In the genomic region with DNA sequence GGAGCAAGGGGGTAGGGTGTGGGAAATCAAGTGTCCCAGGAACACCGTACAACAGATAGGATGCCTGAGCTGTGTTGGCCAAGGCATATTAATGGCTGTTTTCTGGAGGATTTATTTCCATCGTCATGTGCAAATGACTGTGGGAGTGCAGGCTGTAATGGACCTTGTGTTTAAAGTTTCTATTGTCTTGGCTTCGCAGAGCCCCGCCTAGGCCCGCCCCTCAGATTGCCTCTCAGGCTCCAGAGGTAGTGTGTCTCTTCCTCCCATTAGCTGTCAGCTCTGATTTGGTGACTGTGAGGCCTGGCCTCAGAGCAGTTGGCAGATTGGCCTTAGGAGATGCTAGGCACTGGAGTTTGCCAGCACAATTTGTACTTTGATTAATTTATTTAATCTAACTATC, we compare ENCODE assay signal across 21 mouse cellular contexts. TPM values are rescaled to one million over a fixed set of nuclear protein-coding genes. Genes with fewer than 3 reads are reported as not detected.
DNase-seq lines count a peak whose midpoint lies in the region; ATAC-seq lines count a peak whose summit lies in the region.
"Had no signal": no experiment of that assay in that cellular context is flagged by ENCODE, and none has a peak within 500 bp of the region (broad histone marks: within the 10 kb centered on the region; RNA-seq: fewer than 3 reads in every experiment).

No protein-coding gene starts in this region.

- H3K4me2 ChIP-seq in hindbrain, embryonic 15.5 days: no peak overlapping the region
- H3K4me2 ChIP-seq in midbrain, embryonic 13.5 days (replicated peaks): no peak overlapping the region
- no peak overlapping the region for H3K4me2 ChIP-seq in heart, embryonic 12.5 days
- H3K4me2 ChIP-seq: heart, embryonic 11.5 days; lung, embryonic 15.5 days; midbrain, embryonic 12.5 days; neural tube, embryonic 12.5 days had no signal

- 43% methylated on average over 5 of the region's 5 CpGs for WGBS in hindbrain, embryonic 15.5 days
- WGBS in hindbrain, embryonic 10.5 days: 70% methylated on average over 5 of the region's 5 CpGs
- WGBS in midbrain, embryonic 13.5 days: 62% methylated on average over 5 of the region's 5 CpGs
- WGBS in midbrain, embryonic 10.5 days: 69% methylated on average over 5 of the region's 5 CpGs
- WGBS in heart, embryonic 12.5 days: 86% methylated on average over 5 of the region's 5 CpGs

- no peak for DNase-seq in hindbrain, embryonic 10.5 days (ENCODE audit: low spot score)
- no peak for DNase-seq in midbrain, embryonic 10.5 days (ENCODE audit: low spot score)
- peak; percentile 10 for DNase-seq in embryo, embryonic 11 days
- peak; percentile 12 for DNase-seq in mesoderm, embryonic 11.5 days (ENCODE audit: low read depth, low spot score)
- no peak for DNase-seq in right cerebral cortex, postnatal 36 days (ENCODE audit: low spot score in 2 of 2)
- DNase-seq: adrenal gland, postnatal 36 days; B cell, adult 2 months; cerebellum, adult 9-10 months; gastrocnemius, postnatal 36 days; layer of hippocampus, postnatal 36 days; left cerebral cortex, postnatal 4 days; right cerebral cortex, postnatal 14 days had no signal

- H3K4me3 ChIP-seq in hindbrain, embryonic 15.5 days: no peak overlapping the region
- no peak overlapping the region for H3K4me3 ChIP-seq in hindbrain, embryonic 10.5 days
- no peak overlapping the region for H3K4me3 ChIP-seq in midbrain, embryonic 13.5 days (replicated peaks)
- H3K4me3 ChIP-seq in midbrain, embryonic 10.5 days: no peak overlapping the region
- H3K4me3 ChIP-seq in heart, embryonic 12.5 days: no peak overlapping the region
- H3K4me3 ChIP-seq: lung, embryonic 15.5 days; midbrain, embryonic 12.5 days; neural tube, embryonic 12.5 days had no signal

- no peaks in the 10 kb centered on the region for H3K36me3 ChIP-seq in hindbrain, embryonic 15.5 days
- H3K36me3 ChIP-seq in hindbrain, embryonic 10.5 days: peaks cover 10% of the 10 kb centered on the region; the same call in 1 of the 2 replicates
- no peaks in the 10 kb centered on the region for H3K36me3 ChIP-seq in midbrain, embryonic 13.5 days
- 0 out of 2 replicates have a peak, but pooled peaks cover 3% of the 10 kb centered on the region for H3K36me3 ChIP-seq in midbrain, embryonic 10.5 days
- peaks cover 4% of the 10 kb centered on the region; the same call in 1 of the 2 replicates for H3K36me3 ChIP-seq in heart, embryonic 12.5 days
- H3K36me3 ChIP-seq: lung, embryonic 15.5 days; midbrain, embryonic 12.5 days; neural tube, embryonic 12.5 days had no signal

- H3K27ac ChIP-seq in hindbrain, embryonic 15.5 days (replicated peaks): 0 out of 2 replicates have a peak overlapping the region, but pooled peaks have one; percentile 29
- no peak overlapping the region for H3K27ac ChIP-seq in hindbrain, embryonic 10.5 days
- peak overlapping the region; percentile 2; the same call in 1 of the 2 replicates for H3K27ac ChIP-seq in midbrain, embryonic 13.5 days
- H3K27ac ChIP-seq in midbrain, embryonic 10.5 days (replicated peaks): no peak overlapping the region
- H3K27ac ChIP-seq in heart, embryonic 12.5 days (ENCODE audit: poor library complexity, severe bottlenecking): no peak overlapping the region
- H3K27ac ChIP-seq: lung, embryonic 15.5 days; midbrain, embryonic 12.5 days; neural tube, embryonic 12.5 days; stomach, postnatal 0 days had no signal

- ATAC-seq in hindbrain, embryonic 15.5 days (ENCODE audit: low FRiP score, low read depth): no peak
- no peak for ATAC-seq in midbrain, embryonic 13.5 days
- ATAC-seq in heart, embryonic 12.5 days (ENCODE audit: insufficient number of reproducible peaks, low FRiP score): no peak
- ATAC-seq: intestine, embryonic 16.5 days had no signal

- H3K9ac ChIP-seq in hindbrain, embryonic 15.5 days: no peak overlapping the region
- no peak overlapping the region for H3K9ac ChIP-seq in midbrain, embryonic 13.5 days (replicated peaks)
- no peak overlapping the region for H3K9ac ChIP-seq in heart, embryonic 12.5 days
- H3K9ac ChIP-seq: lung, embryonic 15.5 days; midbrain, embryonic 12.5 days; neural tube, embryonic 12.5 days had no signal

- no peaks in the 10 kb centered on the region for H3K9me3 ChIP-seq in hindbrain, embryonic 15.5 days
- no peaks in the 10 kb centered on the region for H3K9me3 ChIP-seq in hindbrain, embryonic 10.5 days
- no peaks in the 10 kb centered on the region for H3K9me3 ChIP-seq in midbrain, embryonic 13.5 days
- H3K9me3 ChIP-seq in midbrain, embryonic 10.5 days (replicated peaks): no peaks in the 10 kb centered on the region
- H3K9me3 ChIP-seq in heart, embryonic 12.5 days (replicated peaks): no peaks in the 10 kb centered on the region
- H3K9me3 ChIP-seq: lung, embryonic 15.5 days; midbrain, embryonic 12.5 days; neural tube, embryonic 12.5 days had no signal

- no peaks in the 10 kb centered on the region for H3K27me3 ChIP-seq in hindbrain, embryonic 15.5 days
- no peaks in the 10 kb centered on the region for H3K27me3 ChIP-seq in hindbrain, embryonic 10.5 days (ENCODE audit: insufficient read depth, poor library complexity, severe bottlenecking)
- no peaks in the 10 kb centered on the region for H3K27me3 ChIP-seq in midbrain, embryonic 13.5 days
- no peaks in the 10 kb centered on the region for H3K27me3 ChIP-seq in midbrain, embryonic 10.5 days (ENCODE audit: low read depth, poor library complexity, severe bottlenecking)
- no peaks in the 10 kb centered on the region for H3K27me3 ChIP-seq in heart, embryonic 12.5 days (replicated peaks)
- H3K27me3 ChIP-seq: lung, embryonic 15.5 days; midbrain, embryonic 12.5 days; neural tube, embryonic 12.5 days had no signal

- peaks cover 5% of the 10 kb centered on the region; the same call in 1 of the 2 replicates for H3K4me1 ChIP-seq in hindbrain, embryonic 15.5 days (replicated peaks)
- peaks cover 22% of the 10 kb centered on the region for H3K4me1 ChIP-seq in hindbrain, embryonic 10.5 days (replicated peaks)
- peaks cover 27% of the 10 kb centered on the region for H3K4me1 ChIP-seq in midbrain, embryonic 13.5 days (replicated peaks)
- peaks cover 7% of the 10 kb centered on the region for H3K4me1 ChIP-seq in midbrain, embryonic 10.5 days
- no peaks in the 10 kb centered on the region for H3K4me1 ChIP-seq in heart, embryonic 12.5 days (replicated peaks)
- H3K4me1 ChIP-seq: lung, embryonic 15.5 days; neural tube, embryonic 12.5 days had no signal

RNA-seq across cellular contexts. Expression of gene Med27, which starts 22.1 kb away (rescaled TPM):
- polyA plus RNA-seq in hindbrain, embryonic 15.5 days (2015; fragmentation: Nextera tagmentation; extraction: Ambion mirVana): 68.3 and 69.7 TPM in 2 replicates
- polyA plus RNA-seq in hindbrain, embryonic 10.5 days (2016; fragmentation: Nextera tagmentation; extraction: Ambion mirVana): 66.7 and 70.2 TPM in 2 replicates
- polyA plus RNA-seq in midbrain, embryonic 13.5 days (2015; fragmentation: Nextera tagmentation; extraction: Ambion mirVana): 89.3 and 90.9 TPM in 2 replicates
- 61.0 and 70.0 TPM in 2 replicates for polyA plus RNA-seq in midbrain, embryonic 10.5 days (2016; fragmentation: Nextera tagmentation; extraction: Ambion mirVana)
- polyA plus RNA-seq in heart, embryonic 12.5 days (2016; fragmentation: Nextera tagmentation; extraction: Ambion mirVana): 33.5 and 35.2 TPM in 2 replicates

Comparison
In these comparisons a context has a peak if more than half of its experiments do, and no peak if none do; other contexts are left out.
1. H3K27ac ChIP-seq: peak in hindbrain, embryonic 15.5 days (single experiment) and midbrain, embryonic 13.5 days (single experiment); none in hindbrain, embryonic 10.5 days (single experiment), midbrain, embryonic 10.5 days (single experiment) and heart, embryonic 12.5 days (single experiment).
2. DNase-seq: peak in embryo, embryonic 11 days (single experiment) and mesoderm, embryonic 11.5 days (single experiment); none in hindbrain, embryonic 10.5 days (single experiment), midbrain, embryonic 10.5 days (single experiment) and right cerebral cortex, postnatal 36 days (0 of 2).